Mouse (Mus musculus): Measurements from ENCODE around the gene Toporsl. TPM values are rescaled to one million over a fixed set of nuclear protein-coding genes. Genes with fewer than 3 reads are reported as not detected.

Gene Toporsl
- polyA plus RNA-seq, 1 experiment from 2014 or later = not detected

DNA sequence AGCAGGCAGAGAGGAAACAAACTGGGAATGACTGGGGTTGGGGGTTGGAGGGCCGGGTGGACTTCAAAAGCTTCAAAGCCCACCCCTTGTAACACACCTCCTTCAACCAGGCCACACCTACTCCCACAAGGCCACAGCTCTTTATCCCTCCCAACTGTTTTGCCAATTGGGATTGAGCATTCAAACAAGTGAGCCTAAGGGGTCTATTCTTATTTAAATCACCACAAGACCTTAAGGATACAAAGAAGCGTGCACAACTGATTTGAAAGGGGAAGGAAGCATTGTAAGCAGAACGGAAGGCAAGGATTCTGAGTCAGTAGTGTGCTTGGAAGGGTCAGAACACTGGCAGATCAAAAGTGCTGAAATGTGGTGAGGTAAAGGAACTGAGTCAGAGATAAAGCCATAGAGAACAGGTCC is 64.6 kb downstream of the Toporsl start:
- Histone ChIP-seq H3K27me3 (replicated peaks) (no peaks in the 10 kb centered on the region), H3K9me3 (no peaks in the 10 kb centered on the region), H3K9ac (no peak overlapping the region), H3K4me3 (replicated peaks) (no peak overlapping the region), H3K27ac (no peak overlapping the region), H3K4me1 (no peaks in the 10 kb centered on the region), H3K36me3 (no peaks in the 10 kb centered on the region), H3K4me2 (no peak overlapping the region)
- no peak for ATAC-seq (ENCODE audit: insufficient read depth, low FRiP score, low read depth)
- 44% methylated on average over 3 of the region's 3 CpGs for WGBS

DNA sequence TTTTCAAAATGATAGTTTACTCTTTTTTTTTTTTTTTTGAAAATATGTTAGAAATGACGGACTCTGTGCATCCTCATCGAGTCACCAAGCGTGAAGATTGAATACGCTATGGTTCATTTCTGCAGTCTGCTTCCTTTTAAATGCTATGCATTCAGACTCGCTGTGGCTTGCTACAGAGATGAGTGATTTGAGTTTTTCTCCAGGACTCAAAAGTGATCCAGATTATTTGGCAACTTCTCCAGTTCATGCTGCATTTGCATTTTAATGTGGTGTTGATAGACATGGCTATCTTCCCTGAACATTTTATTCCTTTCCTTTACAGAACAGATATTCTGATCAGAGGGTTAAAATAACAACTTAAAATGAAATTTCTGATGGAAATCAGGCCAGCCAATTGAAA is 65.2 kb downstream of the Toporsl start:
- Histone ChIP-seq H3K27ac (no peak overlapping the region), H3K4me3 (replicated peaks) (no peak overlapping the region), H3K9ac (no peak overlapping the region), H3K27me3 (replicated peaks) (no peaks in the 10 kb centered on the region), H3K4me1 (no peaks in the 10 kb centered on the region), H3K36me3 (no peaks in the 10 kb centered on the region), H3K9me3 (no peaks in the 10 kb centered on the region), H3K4me2 (no peak overlapping the region)
- no peak for ATAC-seq (ENCODE audit: insufficient read depth, low FRiP score, low read depth)
- WGBS = 88% methylated on average over 5 of the region's 5 CpGs

Other genes starting within 250 kb of the Toporsl start
- gene Smc2, start 157.0 kb upstream of the Toporsl start, polyA plus RNA-seq (2015; fragmentation: Nextera tagmentation; extraction: Ambion mirVana) = 173 and 184 TPM in 2 replicates
- gene Vma21-ps, start 99.0 kb upstream of the Toporsl start, polyA plus RNA-seq (2015; fragmentation: Nextera tagmentation; extraction: Ambion mirVana) = 1.7 and 2.8 TPM in 2 replicates
- gene Olfr275, start 218.3 kb downstream of the Toporsl start, polyA plus RNA-seq (2015; fragmentation: Nextera tagmentation; extraction: Ambion mirVana) = not detected in 2 replicates

All from stomach, embryonic 15.5 days (tissue).